Mouse (Mus musculus): ENCODE measurements around the gene Gm17334. TPM values are rescaled to one million over a fixed set of nuclear protein-coding genes. Genes with fewer than 3 reads are reported as not detected.

The Gm17334 gene
- polyA plus RNA-seq, 1 experiment, result 0.91 TPM

- 86% methylated on average over 14 of the region's 14 CpGs for WGBS
- H3K4me3 ChIP-seq (ENCODE audit: insufficient read depth, low read depth, low read length), result no peak overlapping the region
- H3K4me1 ChIP-seq (ENCODE audit: control insufficient read depth, insufficient read depth, low read length), result no peaks in the 10 kb centered on the region
- no peak for DNase-seq
- no peaks in the 10 kb centered on the region for H3K36me3 ChIP-seq (ENCODE audit: control insufficient read depth, insufficient read depth, low read length)
- H3K27ac ChIP-seq (ENCODE audit: insufficient read depth, low read depth, low read length), result no peak overlapping the region
- TF ChIP-seq POLR2A (IDR thresholded peaks at IDR 0.05; ENCODE audit: low read depth, low read length) (no peak), CTCF (conservative IDR thresholded peaks at IDR 0.05; ENCODE audit: insufficient read depth, insufficient read length, low read depth, low read length) (no peak)
- no peaks in the 10 kb centered on the region for H3K27me3 ChIP-seq (replicated peaks; ENCODE audit: control insufficient read depth, insufficient read depth, low read length)
Observed at GRCm38 (mm10) chr11:53804569-53805344, 31.8 kb upstream of the Gm17334 start.

- Histone ChIP-seq H3K27me3 (replicated peaks; ENCODE audit: control insufficient read depth, insufficient read depth, low read length) (no peaks in the 10 kb centered on the region), H3K36me3 (ENCODE audit: control insufficient read depth, insufficient read depth, low read length) (no peaks in the 10 kb centered on the region), H3K4me1 (ENCODE audit: control insufficient read depth, insufficient read depth, low read length) (no peaks in the 10 kb centered on the region), H3K27ac (ENCODE audit: insufficient read depth, low read depth, low read length) (no peak overlapping the region), H3K4me3 (ENCODE audit: insufficient read depth, low read depth, low read length) (no peak overlapping the region)
- no peak for DNase-seq
- no peak for TF ChIP-seq CTCF (conservative IDR thresholded peaks at IDR 0.05; ENCODE audit: insufficient read depth, insufficient read length, low read depth, low read length)
- no peak for TF ChIP-seq POLR2A (IDR thresholded peaks at IDR 0.05; ENCODE audit: low read depth, low read length)
- 75% methylated on average over 6 of the region's 6 CpGs for WGBS
Observed at GRCm38 (mm10) chr11:53803494-53803893, 30.5 kb upstream of the Gm17334 start.

- WGBS, result 67% methylated on average over 12 of the region's 12 CpGs
- H3K36me3 ChIP-seq (ENCODE audit: control insufficient read depth, insufficient read depth, low read length), result no peaks in the 10 kb centered on the region
- H3K27ac ChIP-seq (ENCODE audit: insufficient read depth, low read depth, low read length), result no peak overlapping the region
- no peaks in the 10 kb centered on the region for H3K27me3 ChIP-seq (replicated peaks; ENCODE audit: control insufficient read depth, insufficient read depth, low read length)
- H3K4me1 ChIP-seq (ENCODE audit: control insufficient read depth, insufficient read depth, low read length), result no peaks in the 10 kb centered on the region
- DNase-seq, result peak; percentile 46
- H3K4me3 ChIP-seq (ENCODE audit: insufficient read depth, low read depth, low read length), result no peak overlapping the region
- no peak for TF ChIP-seq POLR2A (IDR thresholded peaks at IDR 0.05; ENCODE audit: low read depth, low read length)
Observed at GRCm38 (mm10) chr11:53803093-53803492, 30.1 kb upstream of the Gm17334 start.

DNA sequence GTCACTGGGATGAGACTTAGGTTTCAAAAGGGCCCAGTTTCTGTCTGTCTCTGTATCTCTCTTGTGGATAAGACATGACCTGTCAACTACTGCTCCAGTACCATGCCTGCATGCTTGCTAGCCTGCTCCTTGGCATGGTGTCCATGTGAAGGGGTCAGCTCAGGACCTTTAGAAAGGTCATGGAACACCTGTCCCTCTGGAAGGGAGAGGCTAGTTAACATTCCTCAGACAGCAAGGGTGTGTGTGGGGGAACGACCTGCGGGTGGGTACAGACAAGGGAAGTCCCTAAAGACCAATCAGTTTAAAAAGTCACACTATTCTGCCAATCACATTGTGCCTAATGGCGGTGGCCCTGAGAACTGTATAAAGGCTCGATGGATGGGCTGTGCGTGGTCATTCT lies 28.0 kb upstream of the Gm17334 start:
- TF ChIP-seq CTCF (conservative IDR thresholded peaks at IDR 0.05; ENCODE audit: insufficient read depth, insufficient read length, low read depth, low read length) (no peak), POLR2A (IDR thresholded peaks at IDR 0.05; ENCODE audit: low read depth, low read length) (no peak)
- no peak overlapping the region for H3K4me3 ChIP-seq (ENCODE audit: insufficient read depth, low read depth, low read length)
- H3K36me3 ChIP-seq (ENCODE audit: control insufficient read depth, insufficient read depth, low read length), result no peaks in the 10 kb centered on the region
- no peaks in the 10 kb centered on the region for H3K27me3 ChIP-seq (replicated peaks; ENCODE audit: control insufficient read depth, insufficient read depth, low read length)
- no peak overlapping the region for H3K27ac ChIP-seq (ENCODE audit: insufficient read depth, low read depth, low read length)
- WGBS, result 86% methylated on average over 5 of the region's 5 CpGs
- H3K4me1 ChIP-seq (ENCODE audit: control insufficient read depth, insufficient read depth, low read length), result peaks cover 13% of the 10 kb centered on the region; the same call in 1 of the 2 replicates
- no peak for DNase-seq

GRCm38 (mm10) chr11:53800036-53800435 lies 27.0 kb upstream of the Gm17334 start:
- peaks cover 21% of the 10 kb centered on the region for H3K4me1 ChIP-seq (ENCODE audit: control insufficient read depth, insufficient read depth, low read length)
- no peaks in the 10 kb centered on the region for H3K36me3 ChIP-seq (ENCODE audit: control insufficient read depth, insufficient read depth, low read length)
- no peak overlapping the region for H3K4me3 ChIP-seq (ENCODE audit: insufficient read depth, low read depth, low read length)
- 90% methylated on average over 4 of the region's 4 CpGs for WGBS
- TF ChIP-seq POLR2A (IDR thresholded peaks at IDR 0.05; ENCODE audit: low read depth, low read length), result no peak
- TF ChIP-seq CTCF (conservative IDR thresholded peaks at IDR 0.05; ENCODE audit: insufficient read depth, insufficient read length, low read depth, low read length), result no peak
- DNase-seq, result no peak
- no peaks in the 10 kb centered on the region for H3K27me3 ChIP-seq (replicated peaks; ENCODE audit: control insufficient read depth, insufficient read depth, low read length)
- H3K27ac ChIP-seq (ENCODE audit: insufficient read depth, low read depth, low read length), result no peak overlapping the region

- H3K27ac ChIP-seq (ENCODE audit: insufficient read depth, low read depth, low read length), result no peak overlapping the region
- DNase-seq, result no peak
- 90% methylated on average over 10 of the region's 10 CpGs for WGBS
- TF ChIP-seq CTCF (conservative IDR thresholded peaks at IDR 0.05; ENCODE audit: insufficient read depth, insufficient read length, low read depth, low read length) (no peak), POLR2A (IDR thresholded peaks at IDR 0.05; ENCODE audit: low read depth, low read length) (no peak)
- H3K4me3 ChIP-seq (ENCODE audit: insufficient read depth, low read depth, low read length), result no peak overlapping the region
- H3K36me3 ChIP-seq (ENCODE audit: control insufficient read depth, insufficient read depth, low read length), result no peaks in the 10 kb centered on the region
- H3K4me1 ChIP-seq (ENCODE audit: control insufficient read depth, insufficient read depth, low read length), result peaks cover 28% of the 10 kb centered on the region
- H3K27me3 ChIP-seq (replicated peaks; ENCODE audit: control insufficient read depth, insufficient read depth, low read length), result no peaks in the 10 kb centered on the region
Observed at GRCm38 (mm10) chr11:53798041-53798711, 25.2 kb upstream of the Gm17334 start.

DNA sequence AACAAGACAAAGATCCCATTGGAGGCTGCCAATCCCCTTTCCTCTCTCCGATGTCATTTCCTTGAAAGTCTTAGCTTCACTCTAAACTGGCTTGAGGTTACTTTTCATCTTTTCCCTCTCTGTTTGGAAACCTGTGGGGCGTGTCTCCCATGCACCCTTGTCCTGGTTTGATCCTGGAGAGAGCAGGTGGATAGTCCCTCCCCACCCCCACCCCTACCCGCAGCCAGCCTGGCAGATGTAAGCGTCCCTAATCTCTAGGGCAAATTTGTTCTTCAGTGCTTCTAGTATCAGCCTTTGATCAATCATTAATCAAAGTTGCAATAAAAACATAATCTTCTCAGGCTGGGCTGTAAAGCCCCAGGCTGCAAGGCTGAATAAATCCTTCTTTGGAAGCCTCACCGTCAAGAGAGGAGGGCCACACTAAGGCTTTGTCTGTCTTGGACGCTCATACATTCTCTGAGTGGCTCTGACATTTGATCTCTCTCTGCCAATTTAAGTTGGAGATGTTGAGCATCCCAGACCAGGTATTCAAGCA lies 24.5 kb upstream of the Gm17334 start:
- WGBS, result 43% methylated on average over 6 of the region's 6 CpGs
- peaks cover 28% of the 10 kb centered on the region for H3K4me1 ChIP-seq (ENCODE audit: control insufficient read depth, insufficient read depth, low read length)
- no peaks in the 10 kb centered on the region for H3K27me3 ChIP-seq (replicated peaks; ENCODE audit: control insufficient read depth, insufficient read depth, low read length)
- H3K36me3 ChIP-seq (ENCODE audit: control insufficient read depth, insufficient read depth, low read length), result no peaks in the 10 kb centered on the region
- no peak for DNase-seq
- no peak overlapping the region for H3K4me3 ChIP-seq (ENCODE audit: insufficient read depth, low read depth, low read length)
- TF ChIP-seq CTCF (conservative IDR thresholded peaks at IDR 0.05; ENCODE audit: insufficient read depth, insufficient read length, low read depth, low read length) (no peak), POLR2A (IDR thresholded peaks at IDR 0.05; ENCODE audit: low read depth, low read length) (no peak)
- H3K27ac ChIP-seq (ENCODE audit: insufficient read depth, low read depth, low read length), result peak overlapping the region; percentile 79

All from kidney, adult 2 months (tissue).